Mouse (Mus musculus) natural killer cell, adult 2 months (primary cell): Measurements from ENCODE around the gene Olfr1413.

Source experiments
- DNase-seq, 2 experiments: peaks; one replicate each; pipeline ENCODE4 v3.0.0; 2022; ENCODE audit warnings: low spot score in 2 of 2

The Olfr1413 gene

DNA sequence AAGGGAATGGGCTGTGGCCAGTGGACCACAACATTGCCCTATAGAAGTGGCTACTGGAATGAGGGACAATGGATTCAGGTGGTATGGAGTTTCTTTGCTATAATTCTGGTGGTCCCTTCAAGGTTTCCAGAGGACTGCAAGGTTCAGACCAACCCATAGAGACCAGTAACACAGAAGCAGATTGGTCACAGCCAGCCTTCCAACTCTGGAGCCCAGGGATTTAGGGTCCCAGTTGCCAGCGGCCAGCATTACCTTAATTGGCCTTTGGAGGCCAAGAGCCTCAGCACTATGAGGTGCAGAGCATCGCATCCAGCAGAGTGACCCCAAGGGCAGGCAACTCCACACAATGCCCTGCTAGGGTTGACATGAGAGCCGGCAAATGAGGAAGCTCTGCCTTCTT is at the start of gene Olfr1413:
Gene Olfr1413, plus strand, starts transcription at position 301 of the 400 bp plus-strand sequence.
- DNase-seq: no peak

DNA sequence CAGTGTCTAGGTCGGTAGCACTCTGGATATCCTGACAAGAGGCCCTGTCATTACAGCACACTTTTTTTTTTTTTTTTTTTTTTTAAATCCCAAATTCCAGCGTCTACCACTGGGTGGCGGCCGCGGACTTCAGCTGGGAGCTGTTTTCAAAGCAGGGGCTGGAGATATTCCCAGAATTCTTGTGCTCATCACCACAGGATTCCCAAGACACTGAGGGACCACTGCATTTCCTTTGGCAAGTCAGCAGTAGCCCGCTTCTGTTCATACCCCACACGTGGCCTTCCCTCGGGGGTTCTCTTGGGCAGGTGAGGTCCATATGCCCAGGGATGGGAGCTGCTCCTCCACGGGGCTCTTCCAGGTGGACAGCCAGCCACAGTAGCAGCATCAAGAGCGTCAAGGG is 49.7 kb upstream of the Olfr1413 start:
- DNase-seq: no peak

DNA sequence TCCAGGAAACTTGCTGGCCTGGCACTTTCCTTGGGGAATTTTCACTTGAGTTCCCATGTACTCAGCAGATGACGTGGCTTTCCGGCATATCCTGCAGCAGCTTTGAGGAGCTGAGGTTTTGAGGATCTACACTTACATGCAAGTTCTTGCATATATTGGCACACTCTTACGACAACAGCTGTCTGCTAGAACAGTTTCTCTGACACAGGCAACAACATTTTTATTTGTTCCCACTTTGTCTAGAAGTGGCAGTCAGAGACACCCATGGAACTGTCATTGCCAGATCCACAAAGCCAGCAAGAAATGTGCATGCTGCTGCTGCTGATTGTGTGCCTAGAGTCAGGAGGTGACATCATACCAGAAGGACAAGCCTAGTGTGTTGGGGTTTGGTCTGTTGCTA is 47.4 kb upstream of the Olfr1413 start:
- DNase-seq: no peak

DNA sequence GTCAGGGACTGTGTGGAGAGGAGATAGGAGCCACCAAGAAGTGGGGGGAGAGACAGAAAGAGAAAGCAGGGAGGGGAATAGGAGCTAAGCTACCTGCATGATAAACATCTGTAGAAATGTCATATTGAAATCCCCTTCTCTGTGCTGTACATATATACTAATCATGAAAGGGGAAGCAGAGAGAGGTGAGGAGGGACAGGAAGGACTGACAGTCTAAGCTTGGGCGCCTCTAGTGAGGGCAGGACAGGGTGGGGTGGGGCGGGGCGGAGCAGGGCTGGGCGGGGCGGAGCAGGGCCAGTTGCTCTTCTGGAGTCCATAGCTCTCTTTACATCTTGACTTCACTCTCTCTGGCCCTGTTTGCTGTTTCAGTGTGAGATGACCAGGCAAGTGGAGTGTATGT is 34.1 kb upstream of the Olfr1413 start:
- no peak for DNase-seq

DNA sequence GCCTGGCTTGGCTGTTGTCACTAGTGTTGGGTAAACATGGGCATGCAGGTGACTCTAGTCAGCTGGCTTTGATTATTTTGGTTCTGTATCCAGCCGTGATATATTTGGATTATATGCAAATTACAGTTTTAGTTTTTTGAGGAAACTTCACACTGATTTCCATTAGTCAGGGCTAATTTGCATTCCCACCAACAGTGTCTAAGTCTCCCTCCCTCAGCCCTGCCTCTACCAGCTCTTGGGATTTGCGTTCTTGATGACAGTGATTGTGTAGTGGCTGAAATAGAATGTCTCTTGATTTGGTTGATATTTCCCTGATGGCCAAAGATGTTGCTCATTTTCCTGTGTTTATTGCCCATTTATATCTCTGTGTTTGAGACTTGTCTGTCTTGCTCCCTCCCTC is 32.1 kb upstream of the Olfr1413 start:
- no peak for DNase-seq

DNA sequence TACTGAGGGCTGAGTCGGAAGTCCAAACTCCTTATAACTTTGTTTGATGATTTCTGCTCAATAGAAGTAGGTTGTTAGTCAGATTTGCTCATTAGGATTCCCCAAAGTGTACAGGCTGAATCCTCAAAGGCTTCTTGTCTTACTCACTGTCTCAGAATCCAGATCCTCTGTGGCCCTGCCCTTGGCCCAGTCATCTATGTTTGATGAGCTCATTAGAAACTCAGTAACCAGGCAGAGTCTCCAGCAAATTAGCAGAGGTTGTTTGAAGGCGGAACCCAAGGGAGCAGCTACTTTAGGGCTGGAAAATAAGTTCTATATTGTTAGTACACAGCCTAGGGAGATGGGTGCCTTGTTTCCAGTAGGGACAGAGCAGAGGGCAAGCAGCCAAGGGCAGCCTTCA is 25.2 kb upstream of the Olfr1413 start:
- no peak for DNase-seq

DNA sequence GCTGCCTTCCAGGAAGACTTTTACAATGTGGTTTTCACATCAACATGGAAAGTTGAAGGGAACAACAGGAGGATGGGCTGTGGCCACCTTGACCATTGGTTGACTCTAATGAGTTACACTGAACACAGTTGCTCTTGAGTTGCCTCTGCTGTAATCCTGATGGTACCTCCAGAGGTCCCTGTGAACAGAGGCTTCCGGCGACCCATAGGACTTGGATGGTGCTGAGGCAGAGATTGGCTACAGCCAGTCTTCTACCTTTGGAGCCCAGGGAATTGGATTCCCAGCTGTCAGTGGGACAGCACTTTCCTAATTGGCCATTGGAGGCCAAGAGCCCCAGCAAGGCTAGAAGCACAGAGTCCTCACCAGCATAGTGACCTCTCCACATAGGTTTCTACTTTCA is 14.4 kb downstream of the Olfr1413 start, which contains the start of gene Olfr1412:
Gene Olfr1412, plus strand, starts transcription at position 301 of the 400 bp plus-strand sequence.
- DNase-seq: no peak

DNA sequence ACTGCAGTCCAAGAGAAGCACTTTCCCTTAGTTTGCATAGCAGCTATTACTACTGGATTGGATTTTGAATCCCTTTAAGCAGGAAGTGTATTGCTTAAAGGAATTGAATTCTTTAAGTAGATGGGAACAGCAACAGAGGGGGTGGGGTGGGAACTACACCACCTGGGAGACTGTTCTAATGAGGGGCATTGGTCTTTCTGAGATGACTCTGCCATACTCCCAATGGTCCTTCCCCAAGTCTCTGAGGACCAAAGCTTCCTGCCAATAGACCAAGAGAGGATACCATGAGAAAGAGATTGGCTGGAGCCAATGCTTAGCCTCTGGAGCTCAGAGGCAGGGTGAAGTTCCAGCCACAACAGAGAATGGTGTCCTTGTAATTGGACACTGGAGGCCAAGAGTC is 23.0 kb downstream of the Olfr1413 start, which contains the start of gene Olfr1411:
Gene Olfr1411, plus strand, starts transcription at position 301 of the 400 bp plus-strand sequence.
- DNase-seq: no peak

DNA sequence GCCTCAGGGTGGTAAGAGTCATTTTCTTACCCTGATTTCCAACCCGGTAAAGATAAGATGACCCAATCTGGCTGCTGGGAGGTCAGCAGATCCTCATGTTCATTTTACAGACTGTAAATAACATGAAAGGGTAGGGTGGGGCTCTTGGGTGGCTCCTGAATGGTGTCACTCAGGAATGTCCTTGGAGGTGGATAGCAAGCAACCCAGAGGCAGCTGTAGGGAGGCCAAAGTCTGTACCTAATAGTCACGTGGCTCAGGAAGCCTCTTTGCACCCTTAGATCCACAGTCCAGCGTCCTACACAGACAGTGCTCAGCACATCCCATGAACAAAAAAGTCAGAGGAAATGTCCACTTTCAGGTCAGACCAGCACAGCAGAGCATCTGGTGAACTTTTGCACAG is 24.9 kb downstream of the Olfr1413 start:
- no peak for DNase-seq

DNA sequence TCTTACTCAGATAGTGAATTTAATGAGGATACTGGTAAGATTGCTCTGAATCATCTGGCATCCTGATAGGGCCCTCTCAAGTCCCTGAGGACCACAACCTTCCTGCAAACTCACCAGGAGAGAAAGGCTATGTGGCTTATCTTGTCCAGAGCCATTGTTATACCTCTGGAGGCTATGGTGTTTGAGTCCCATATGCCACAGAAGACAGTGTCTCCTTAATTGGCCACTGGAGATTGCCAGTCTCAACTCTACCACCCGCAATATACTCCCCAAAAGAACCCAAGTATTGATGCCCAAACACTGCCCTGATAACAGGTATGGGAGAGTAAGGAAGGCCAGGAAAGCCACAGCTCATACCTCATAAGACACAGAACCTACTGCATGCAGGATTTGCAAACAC is 34.4 kb downstream of the Olfr1413 start, which contains the start of gene Olfr1410:
Gene Olfr1410, plus strand, starts transcription at position 301 of the 400 bp plus-strand sequence.
- DNase-seq: no peak

DNA sequence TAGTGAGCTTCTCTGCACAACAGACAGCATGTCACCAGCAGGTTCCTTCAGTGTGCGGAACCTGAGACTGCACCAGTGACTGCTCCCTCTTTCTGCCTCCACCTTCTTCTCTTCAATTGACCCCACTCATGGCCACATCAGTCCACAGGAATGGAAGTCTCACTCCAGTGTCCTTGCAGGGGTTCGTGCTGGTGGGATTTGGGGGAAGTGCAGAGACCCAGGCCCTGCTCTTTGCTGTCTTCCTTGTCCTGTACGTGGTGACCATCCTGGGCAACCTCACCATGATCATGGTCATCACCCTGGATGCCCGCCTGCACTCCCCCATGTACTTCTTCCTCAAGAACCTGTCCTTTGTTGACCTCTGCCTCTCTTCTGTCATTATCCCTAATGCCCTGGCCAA is 36.6 kb downstream of the Olfr1413 start:
- DNase-seq: no peak

DNA sequence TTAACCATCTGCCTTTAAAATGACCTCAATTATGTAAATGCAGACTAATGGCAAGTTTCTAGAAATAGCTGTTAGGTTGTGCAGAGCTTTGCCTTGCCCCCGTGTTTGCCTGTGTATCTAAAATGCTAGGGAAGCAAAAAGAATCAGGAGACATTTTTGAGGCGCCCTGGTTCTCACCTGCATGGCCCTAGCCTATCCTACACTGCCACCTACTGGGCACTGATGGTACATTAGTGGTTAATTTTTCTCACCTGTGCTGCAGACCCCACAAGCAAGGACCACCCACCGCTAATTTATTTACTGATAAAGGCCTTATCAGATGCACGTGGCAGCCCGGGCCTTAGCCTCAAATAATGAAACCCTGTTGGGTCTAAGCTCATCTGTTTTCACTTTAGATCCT is 39.9 kb downstream of the Olfr1413 start:
- DNase-seq: peak; percentile 34 to 56

DNA sequence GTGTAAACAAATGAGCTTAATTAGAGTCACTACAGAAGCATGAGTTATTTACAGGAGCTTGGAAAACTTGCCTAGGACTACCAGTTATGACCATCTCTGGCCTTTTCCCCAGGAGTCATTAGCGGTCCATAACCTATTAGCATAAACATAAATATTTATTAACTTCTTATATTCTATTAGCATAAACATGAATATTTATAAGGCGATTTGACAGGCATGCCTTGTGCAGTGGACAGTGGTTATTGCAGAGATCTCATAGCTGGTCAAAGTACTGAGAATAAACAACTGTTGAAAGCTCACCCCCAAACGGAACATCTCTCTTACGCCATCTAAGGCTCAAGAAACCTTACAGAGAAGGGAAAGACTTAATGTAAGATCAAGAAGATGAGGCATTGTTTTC is 42.1 kb downstream of the Olfr1413 start:
- DNase-seq: no peak

DNA sequence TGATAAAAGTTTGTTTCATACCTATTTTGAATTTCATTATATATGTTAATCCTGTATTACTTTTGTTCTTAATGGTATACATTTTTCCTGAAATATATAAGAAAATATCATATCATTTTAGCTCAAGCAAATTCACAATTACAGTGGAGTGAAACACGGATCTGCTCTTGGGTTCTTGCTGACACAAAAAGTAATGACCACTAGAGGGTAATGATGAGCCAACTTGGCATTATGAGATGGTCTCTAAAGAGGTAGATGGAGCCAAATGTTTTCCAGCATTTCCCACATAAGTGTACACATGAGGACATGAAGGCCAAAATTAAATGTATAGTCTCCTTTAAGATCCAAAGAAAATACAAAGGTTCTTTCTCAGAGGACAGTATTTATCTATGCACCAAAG is 43.4 kb downstream of the Olfr1413 start:
- DNase-seq: no peak

DNA sequence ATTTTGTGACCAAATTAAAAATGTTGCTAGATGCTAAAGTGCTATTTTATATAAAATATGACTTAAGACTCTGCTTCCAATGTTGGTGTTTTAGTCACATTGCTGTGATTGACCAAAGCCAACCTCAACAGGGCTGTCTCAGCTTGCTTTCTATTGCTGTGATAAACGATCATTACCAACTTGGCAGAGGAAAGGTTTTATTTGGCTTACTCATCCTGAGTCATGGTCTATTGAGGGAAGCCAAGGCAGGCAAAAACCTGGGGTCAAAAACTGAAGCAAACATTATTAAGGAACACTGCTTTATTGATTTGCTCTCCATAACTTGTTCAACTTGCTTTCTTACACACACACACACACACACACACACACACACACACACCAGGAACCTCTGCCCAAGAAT is 44.9 kb downstream of the Olfr1413 start:
- no peak for DNase-seq

DNA sequence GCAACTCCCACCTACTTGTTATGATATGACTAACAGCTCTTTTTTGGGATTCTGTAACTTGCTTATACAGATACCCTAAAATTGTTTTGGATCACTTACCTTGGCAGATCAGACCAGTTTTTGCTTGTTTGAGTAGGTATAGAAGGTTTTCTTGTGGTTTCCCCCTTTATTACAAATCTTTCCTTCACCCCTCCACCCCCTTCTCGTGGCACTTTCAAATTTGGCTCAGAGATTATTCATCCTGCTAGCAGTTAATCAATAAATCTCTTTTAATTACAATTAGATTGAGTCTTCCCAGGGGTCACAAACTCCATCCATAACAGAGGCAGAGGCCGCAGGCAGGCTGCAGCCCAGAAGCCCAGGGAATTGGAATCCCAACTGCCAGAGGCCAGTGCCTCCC is 46.4 kb downstream of the Olfr1413 start, which contains the start of gene Olfr12:
Gene Olfr12, plus strand, starts transcription at position 301 of the 400 bp plus-strand sequence.
- DNase-seq: no peak

DNA sequence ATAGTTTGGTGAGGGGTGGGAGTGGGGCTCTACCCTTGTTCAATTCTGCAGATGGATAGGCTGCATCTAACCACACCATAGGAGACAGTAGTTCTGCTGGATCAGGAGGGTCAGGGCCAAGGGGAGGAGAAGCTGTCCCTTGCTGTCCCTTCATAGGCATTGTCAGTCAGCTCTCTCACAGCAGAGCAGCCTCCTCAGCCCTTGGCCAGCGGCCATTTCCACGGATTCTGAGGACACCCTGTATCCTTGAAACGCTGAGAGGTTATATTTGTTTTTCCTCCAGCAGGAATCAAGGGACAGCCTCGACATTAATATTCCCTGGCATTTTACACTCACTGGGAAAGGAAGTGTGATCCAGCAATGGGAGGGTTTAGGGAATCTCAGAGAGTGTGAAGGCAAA is 47.2 kb downstream of the Olfr1413 start:
- no peak for DNase-seq
